Mouse (Mus musculus) hindbrain, embryonic 12.5 days (tissue): ENCODE data around the gene Ccdc57. TPM values are rescaled to one million over a fixed set of nuclear protein-coding genes. Genes with fewer than 3 reads are reported as not detected.

ENCODE experiments used
- ATAC-seq: fragments of 200-750 bp; cut with Nextera tagmentation; 2 replicates; pipeline ENCODE4 v1.8.0; 2017; ENCODE audit warnings: moderate TSS enrichment; ENCODE audit not compliant: low FRiP score
- H3K27ac ChIP-seq: fragments of 300-500 bp; sonication (generic); 2 replicates; pipeline ENCODE4 v1.5.1; 2016; ENCODE audit warnings: mild to moderate bottlenecking
- H3K27me3 ChIP-seq: fragments of 300-500 bp; sonication (generic); 2 replicates; pipeline ENCODE4 v1.6.1; 2016; ENCODE audit warnings: mild to moderate bottlenecking
- H3K36me3 ChIP-seq: fragments of 300-500 bp; sonication (generic); 2 replicates; pipeline ENCODE4 v1.6.1; 2016; ENCODE audit warnings: mild to moderate bottlenecking
- H3K4me1 ChIP-seq: fragments of 300-500 bp; sonication (generic); 2 replicates; pipeline ENCODE4 v1.6.1; 2016
- H3K4me2 ChIP-seq: fragments of 300-500 bp; sonication (generic); replicated peaks from 2 replicates; pipeline ENCODE4 v1.6.1; 2016; ENCODE audit warnings: mild to moderate bottlenecking
- H3K4me3 ChIP-seq: fragments of 300-500 bp; sonication (generic); 2 replicates; pipeline ENCODE4 v1.5.1; 2016; ENCODE audit warnings: mild to moderate bottlenecking
- H3K9ac ChIP-seq: fragments of 300-500 bp; sonication (generic); 2 replicates; pipeline ENCODE4 v1.6.1; 2016; ENCODE audit warnings: mild to moderate bottlenecking, moderate library complexity
- H3K9me3 ChIP-seq: fragments of 300-500 bp; sonication (generic); replicated peaks from 2 replicates; pipeline ENCODE4 v1.6.1; 2016; ENCODE audit warnings: mild to moderate bottlenecking
- WGBS: fragments of 180-500 bp; shearing (Covaris S2); methylation state at CpG from one replicate; pipeline ENCODE4 v1.1.7; 2016; 5-methylcytosine and 5-hydroxymethylcytosine counted together
- polyA plus RNA-seq: library from polyadenylated mRNA; unstranded; fragments of >200 nt; fragmentation: Nextera tagmentation; extraction: Ambion mirVana; gene quantifications from 2 replicates; pipeline ENCODE4 v1.2.1, GENCODE M21; 2016

Ccdc57 gene
- polyA plus RNA-seq, 1 experiment from 2014 or later, result 6.0 TPM

DNA sequence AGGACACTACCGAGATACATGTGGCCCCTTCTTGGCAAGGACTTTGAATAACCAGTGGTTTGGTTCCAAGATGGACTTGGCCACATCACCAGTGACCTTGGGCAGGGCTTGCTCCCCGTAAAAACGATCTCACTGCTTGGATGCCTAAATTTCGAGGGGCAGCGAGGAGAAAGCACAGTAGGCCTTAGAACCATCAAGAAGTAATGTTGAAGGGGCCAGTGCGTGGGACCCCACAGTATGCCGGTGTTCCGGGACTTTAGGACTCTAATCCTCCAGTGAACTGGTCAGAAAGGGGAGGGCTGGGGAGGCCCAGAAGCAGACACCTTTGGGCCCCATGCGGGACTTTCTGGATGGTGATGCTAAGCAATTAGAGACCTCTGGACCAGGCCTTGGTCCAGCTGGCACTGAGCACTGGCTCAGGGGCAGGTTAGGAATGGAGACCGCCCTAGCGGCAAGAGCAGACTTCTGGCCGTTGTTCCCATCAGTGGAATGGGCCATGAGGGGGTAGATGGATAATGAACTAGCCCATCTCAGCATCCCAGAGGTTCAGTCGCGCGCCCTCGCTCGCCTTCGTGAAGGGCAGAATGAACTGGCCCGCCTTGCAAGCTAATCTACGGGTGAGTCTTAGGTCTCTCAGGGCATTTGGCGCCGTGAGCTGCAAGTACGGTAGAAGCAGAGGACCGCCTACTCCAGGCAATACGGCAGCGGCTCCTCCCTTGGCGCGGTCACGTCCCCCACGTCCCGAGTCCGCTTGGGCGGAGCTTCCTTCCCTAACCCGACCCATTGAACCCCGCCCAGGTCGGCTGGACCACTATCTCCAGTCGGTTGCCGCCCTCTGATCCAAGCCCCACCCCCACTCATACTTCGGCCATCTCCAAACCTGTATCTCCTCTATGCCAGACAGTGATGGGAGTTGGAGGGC lies 17.9 kb upstream of the Ccdc57 start:
- Histone ChIP-seq H3K4me1 (peaks cover 36% of the 10 kb centered on the region), H3K9me3 (no peaks in the 10 kb centered on the region), H3K4me2 (peak overlapping the region; percentile 63), H3K36me3 (peaks cover 3% of the 10 kb centered on the region), H3K27ac (peak overlapping the region; percentile 30; the same call in 1 of the 2 replicates), H3K9ac (peak overlapping the region; percentile 49), H3K27me3 (peaks cover 29% of the 10 kb centered on the region), H3K4me3 (peak overlapping the region; percentile 41)
- WGBS, result 1% methylated on average over 39 of the region's 39 CpGs
- peak; percentile 78 for ATAC-seq

DNA sequence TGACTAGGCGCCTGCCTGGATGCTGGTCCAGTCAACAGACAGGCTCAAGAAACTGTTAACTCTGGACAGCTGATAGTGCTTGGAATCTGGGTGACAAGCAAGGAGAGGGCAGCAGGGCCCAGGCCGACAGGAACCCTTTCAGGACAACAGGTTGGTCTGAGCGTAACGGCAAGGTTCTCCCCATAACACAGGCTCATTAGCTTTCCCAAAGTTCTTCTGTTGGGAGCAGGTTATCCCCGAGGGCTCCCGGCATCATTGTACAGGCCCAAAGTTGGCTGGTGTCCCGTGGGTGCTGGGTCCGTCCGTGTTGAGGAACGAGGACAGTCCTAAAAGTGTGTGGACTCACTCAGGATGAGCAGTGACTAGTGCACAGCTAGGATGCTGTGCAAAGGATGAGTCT lies 17.2 kb upstream of the Ccdc57 start:
- 6% methylated on average over 10 of the region's 10 CpGs for WGBS
- Histone ChIP-seq H3K27ac (no peak overlapping the region), H3K9me3 (no peaks in the 10 kb centered on the region), H3K4me3 (peak overlapping the region; percentile 41), H3K9ac (no peak overlapping the region), H3K4me1 (peaks cover 36% of the 10 kb centered on the region), H3K4me2 (peak overlapping the region; percentile 63), H3K27me3 (peaks cover 29% of the 10 kb centered on the region), H3K36me3 (0 out of 2 replicates have a peak, but pooled peaks cover 3% of the 10 kb centered on the region)
- ATAC-seq, result no peak

DNA sequence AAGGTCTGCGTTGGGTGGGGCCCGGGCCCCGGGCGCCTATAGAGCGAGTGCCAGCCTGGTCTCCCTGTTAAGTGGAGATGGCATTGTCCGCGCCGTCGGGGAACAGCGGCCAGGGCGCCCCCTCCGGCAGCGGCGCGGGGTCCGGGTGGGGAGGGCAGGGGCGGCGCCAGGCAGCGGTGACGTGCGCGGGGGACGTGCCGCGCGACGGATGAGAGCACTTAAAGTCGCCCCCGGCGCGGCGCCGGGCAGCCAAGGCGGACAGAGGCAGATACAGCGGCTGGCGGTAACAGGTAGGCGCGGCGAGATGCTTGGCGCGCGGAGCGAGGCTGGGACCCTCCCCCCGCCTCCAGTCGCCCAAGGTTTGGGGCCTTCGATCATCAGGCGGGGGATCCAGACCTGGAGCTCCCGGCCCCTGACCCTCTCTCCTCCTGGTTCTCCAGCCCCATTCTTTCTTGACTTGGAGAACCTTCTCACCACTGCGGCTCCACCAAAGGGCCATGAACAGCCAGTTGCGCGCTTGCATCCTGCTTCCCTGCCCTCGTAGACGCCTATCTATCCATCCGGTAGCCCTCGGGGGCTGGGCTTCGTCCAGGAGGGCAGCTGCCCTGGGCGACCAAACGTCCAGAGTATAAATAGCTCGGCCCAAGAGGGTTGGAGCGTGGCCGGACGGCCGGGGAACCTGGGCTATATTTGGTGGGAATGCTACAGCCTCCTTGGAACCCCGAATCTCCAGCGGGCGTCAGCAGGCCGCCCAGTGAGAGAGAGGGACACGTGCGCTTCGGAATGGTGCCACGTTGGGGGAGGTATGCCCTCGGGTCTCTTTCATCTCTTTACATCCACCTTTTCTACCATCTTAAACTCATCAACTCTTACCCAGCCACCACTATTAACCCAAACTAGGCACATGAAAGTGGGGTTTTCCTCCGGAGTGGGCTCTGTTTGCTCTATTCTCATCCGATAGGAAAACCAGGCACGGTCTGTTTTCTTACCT lies 16.5 kb upstream of the Ccdc57 start:
- peaks cover 36% of the 10 kb centered on the region for H3K4me1 ChIP-seq
- ATAC-seq, result no peak
- H3K9me3 ChIP-seq, result no peaks in the 10 kb centered on the region
- peaks cover 29% of the 10 kb centered on the region for H3K27me3 ChIP-seq
- peak overlapping the region; percentile 41 for H3K4me3 ChIP-seq
- H3K4me2 ChIP-seq, result peak overlapping the region; percentile 63
- H3K27ac ChIP-seq, result no peak overlapping the region
- 1% methylated on average over 74 of the region's 75 CpGs for WGBS
- H3K36me3 ChIP-seq, result 0 out of 2 replicates have a peak, but pooled peaks cover 3% of the 10 kb centered on the region
- peak overlapping the region; percentile 53 for H3K9ac ChIP-seq

DNA sequence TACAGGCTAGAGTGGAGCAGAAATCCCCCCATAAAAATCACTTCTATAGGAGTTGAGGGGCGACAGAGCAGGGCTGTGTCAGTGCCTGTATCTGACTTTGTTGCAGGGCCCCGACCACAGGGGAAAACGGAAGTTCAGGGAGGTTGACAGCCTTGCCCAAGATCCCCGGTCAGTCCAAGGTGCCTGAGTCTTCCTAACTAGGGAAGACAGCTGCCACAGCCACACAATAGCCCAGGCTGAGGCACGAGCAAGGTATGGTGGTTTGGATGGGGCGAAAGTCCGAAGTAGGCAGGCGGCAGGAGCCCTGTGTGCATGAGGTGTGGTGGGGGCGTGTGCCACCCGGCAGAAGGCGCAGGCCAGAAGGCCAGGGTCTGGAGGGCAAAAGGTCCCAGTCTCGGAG lies 15.7 kb upstream of the Ccdc57 start, which contains the start of gene Slc16a3:
TSS of gene Slc16a3 (plus strand) at position 153 of the 400 bp plus-strand sequence.
- WGBS, result 33% methylated on average over 12 of the region's 12 CpGs

DNA sequence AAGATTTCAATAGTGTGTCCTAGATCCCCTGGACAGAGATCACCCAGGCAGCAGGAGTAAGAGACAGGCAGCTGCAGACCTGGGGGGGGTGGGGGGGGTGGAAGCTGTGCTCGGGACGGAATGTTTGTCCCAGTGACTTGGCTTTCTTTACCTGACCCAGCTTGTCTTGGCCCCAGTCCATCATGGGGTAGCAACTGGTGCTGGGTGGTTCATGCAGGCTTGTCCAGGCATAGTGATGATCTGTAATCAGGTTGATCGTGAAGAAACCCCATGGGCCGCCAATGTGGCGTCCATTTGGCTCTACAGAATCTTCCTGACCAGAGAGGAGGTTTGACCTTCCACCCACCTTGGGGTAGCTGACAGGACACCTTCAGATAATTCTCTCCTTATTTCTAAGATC lies 13.3 kb upstream of the Ccdc57 start:
- H3K27ac ChIP-seq, result no peak overlapping the region

More for the DNA sequence above, 15.7 kb upstream of the Ccdc57 start, which contains the start of gene Slc16a3:
- no peaks in the 10 kb centered on the region for H3K9me3 ChIP-seq
- ATAC-seq, result no peak
- H3K4me3 ChIP-seq, result peak within 1 kb of the TSS; percentile 41
- no peak within 1 kb of the TSS for H3K27ac ChIP-seq
- H3K9ac ChIP-seq, result peak within 1 kb of the TSS; percentile 53
- H3K4me1 ChIP-seq, result peaks cover 36% of the 10 kb centered on the region
- no peaks in the 10 kb centered on the region for H3K36me3 ChIP-seq
- peak within 1 kb of the TSS; percentile 63 for H3K4me2 ChIP-seq
- peaks cover 29% of the 10 kb centered on the region for H3K27me3 ChIP-seq

DNA sequence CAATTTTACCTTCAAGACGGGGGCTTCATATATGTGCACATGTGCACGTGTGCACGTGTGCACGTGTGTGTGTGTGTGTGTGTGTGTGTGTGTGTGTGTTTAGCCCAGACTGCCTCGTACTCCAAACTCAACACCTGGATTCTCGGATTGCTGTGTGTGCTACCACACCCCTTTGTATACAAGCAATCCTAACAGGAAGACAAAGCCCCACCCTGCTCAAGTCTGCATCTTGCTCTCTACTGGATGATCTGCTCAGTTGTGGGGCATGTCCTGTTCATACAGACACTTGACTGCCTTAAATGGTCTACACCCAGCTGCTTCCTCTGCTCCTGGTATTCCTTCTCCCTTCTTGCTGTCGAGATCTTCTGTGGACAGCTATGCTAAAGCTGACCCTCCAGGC lies 12.6 kb upstream of the Ccdc57 start:
- H3K27ac ChIP-seq, result no peak overlapping the region
- peaks cover 16% of the 10 kb centered on the region for H3K4me1 ChIP-seq
- ATAC-seq, result no peak
- no peak overlapping the region for H3K4me3 ChIP-seq
- H3K9ac ChIP-seq, result no peak overlapping the region
- WGBS, result 86% methylated on average over 7 of the region's 7 CpGs
- peaks cover 26% of the 10 kb centered on the region for H3K27me3 ChIP-seq
- H3K9me3 ChIP-seq, result no peaks in the 10 kb centered on the region
- H3K36me3 ChIP-seq, result no peaks in the 10 kb centered on the region
- no peak overlapping the region for H3K4me2 ChIP-seq

More for the DNA sequence above, 13.3 kb upstream of the Ccdc57 start:
- ATAC-seq, result no peak
- Histone ChIP-seq H3K4me2 (no peak overlapping the region), H3K9me3 (no peaks in the 10 kb centered on the region), H3K4me1 (peaks cover 21% of the 10 kb centered on the region), H3K9ac (no peak overlapping the region), H3K4me3 (no peak overlapping the region), H3K27me3 (peaks cover 29% of the 10 kb centered on the region), H3K36me3 (no peaks in the 10 kb centered on the region)
- 93% methylated on average over 5 of the region's 5 CpGs for WGBS

DNA sequence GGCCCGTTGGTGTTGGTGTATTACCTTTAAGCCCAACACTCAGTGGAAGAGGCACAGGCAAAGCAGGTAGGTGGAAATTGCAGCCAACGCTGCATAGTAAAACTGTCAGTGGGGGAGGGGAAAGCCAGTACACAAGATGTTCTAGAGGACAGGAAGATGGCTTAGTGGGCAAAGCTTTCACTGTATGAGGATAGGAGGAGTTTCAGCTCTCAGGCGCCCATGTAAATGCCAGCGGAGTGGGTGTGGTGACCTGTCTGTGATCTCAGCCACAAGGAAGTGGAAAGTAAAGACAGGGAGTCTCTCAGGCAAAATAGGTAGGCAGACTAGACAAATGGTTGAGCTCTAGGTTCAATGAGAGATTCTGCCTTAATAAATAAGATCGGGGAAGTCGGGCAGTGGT lies 8.3 kb upstream of the Ccdc57 start:
- 88% methylated on average over 6 of the region's 6 CpGs for WGBS
- Histone ChIP-seq H3K4me3 (no peak overlapping the region), H3K36me3 (no peaks in the 10 kb centered on the region), H3K4me2 (no peak overlapping the region), H3K4me1 (no peaks in the 10 kb centered on the region), H3K27ac (no peak overlapping the region), H3K9me3 (no peaks in the 10 kb centered on the region), H3K9ac (no peak overlapping the region), H3K27me3 (no peaks in the 10 kb centered on the region)
- no peak for ATAC-seq

DNA sequence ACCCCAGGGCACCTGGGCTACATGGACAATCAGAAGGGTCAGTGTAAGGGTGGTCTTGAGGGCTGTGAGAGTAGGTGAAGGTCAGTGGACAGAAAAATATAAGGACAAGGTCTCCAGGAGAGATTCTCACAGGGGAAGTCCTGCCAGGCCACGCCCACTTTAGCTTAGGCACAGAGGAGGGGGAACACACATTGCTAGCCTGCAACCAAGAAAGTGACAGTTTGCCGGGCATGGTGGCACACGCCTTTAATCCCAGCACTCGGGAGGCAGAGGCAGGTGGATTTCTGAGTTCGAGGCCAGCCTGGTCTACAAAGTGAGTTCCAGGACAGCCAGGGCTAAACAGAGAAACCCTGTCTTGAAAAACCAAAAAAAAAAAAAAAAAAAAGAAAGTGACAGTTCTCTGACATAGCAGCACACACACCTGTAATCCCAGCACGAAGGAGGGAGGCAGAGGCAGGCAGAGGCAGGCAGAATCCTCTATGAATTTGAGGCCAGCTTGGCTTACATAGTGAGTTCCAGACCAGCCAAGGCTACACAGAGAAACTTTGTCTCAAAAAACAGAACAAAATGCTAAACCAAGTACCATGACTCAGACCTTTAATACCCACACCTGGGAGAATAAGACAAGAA lies 7.2 kb upstream of the Ccdc57 start:
- Histone ChIP-seq H3K4me3 (no peak overlapping the region), H3K4me2 (no peak overlapping the region), H3K27me3 (no peaks in the 10 kb centered on the region), H3K9ac (no peak overlapping the region), H3K4me1 (no peaks in the 10 kb centered on the region), H3K27ac (no peak overlapping the region), H3K9me3 (no peaks in the 10 kb centered on the region), H3K36me3 (no peaks in the 10 kb centered on the region)
- no peak for ATAC-seq
- WGBS, result 61% methylated on average over 6 of the region's 6 CpGs

DNA sequence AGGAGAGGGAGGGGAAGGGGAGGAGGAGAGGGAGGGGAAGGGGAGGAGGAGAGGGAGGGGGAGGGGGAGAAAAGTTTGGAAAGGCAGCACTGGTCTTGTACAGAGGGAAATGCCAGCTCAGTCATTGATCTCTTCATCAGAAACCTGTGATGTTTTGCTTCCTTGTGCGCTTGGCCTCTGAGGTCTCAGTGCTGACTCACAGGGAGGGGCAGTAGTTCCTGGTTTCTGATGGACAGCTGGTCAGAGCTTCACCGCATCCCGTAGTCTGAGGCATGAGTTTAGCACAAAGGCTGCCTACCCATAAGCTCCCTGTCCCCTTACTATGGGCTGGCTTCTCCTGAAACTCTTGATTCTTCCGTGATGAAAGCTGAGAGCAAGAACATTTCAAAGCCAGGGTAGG lies 6.1 kb upstream of the Ccdc57 start:
- no peaks in the 10 kb centered on the region for H3K36me3 ChIP-seq
- WGBS, result 42% methylated on average over 4 of the region's 4 CpGs
- H3K27me3 ChIP-seq, result no peaks in the 10 kb centered on the region
- ATAC-seq, result no peak
- no peaks in the 10 kb centered on the region for H3K4me1 ChIP-seq
- no peak overlapping the region for H3K27ac ChIP-seq
- no peak overlapping the region for H3K9ac ChIP-seq
- H3K9me3 ChIP-seq, result no peaks in the 10 kb centered on the region
- no peak overlapping the region for H3K4me2 ChIP-seq
- no peak overlapping the region for H3K4me3 ChIP-seq

DNA sequence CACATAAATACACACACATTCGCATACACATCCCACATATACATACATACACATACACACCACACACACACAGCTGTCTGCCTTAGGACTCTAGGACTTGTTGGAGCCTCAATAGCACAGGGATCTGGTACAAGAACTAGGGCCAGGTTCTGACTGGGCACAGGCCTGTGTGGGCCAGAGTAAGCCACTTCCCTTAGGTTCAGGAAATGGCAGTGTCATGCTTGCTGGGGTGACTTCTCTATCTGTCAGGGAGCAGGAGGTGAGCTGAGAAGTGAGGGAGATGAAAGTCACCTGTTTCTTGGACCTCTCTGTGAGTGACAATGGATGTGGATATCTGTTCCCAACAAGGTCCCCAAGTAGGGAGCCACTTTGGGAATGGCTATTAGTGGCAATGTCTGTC lies 5.3 kb upstream of the Ccdc57 start:
- H3K9ac ChIP-seq, result no peak overlapping the region
- H3K27ac ChIP-seq, result no peak overlapping the region
- ATAC-seq, result no peak
- H3K27me3 ChIP-seq, result no peaks in the 10 kb centered on the region
- peaks cover 1% of the 10 kb centered on the region for H3K4me1 ChIP-seq
- H3K4me3 ChIP-seq, result no peak overlapping the region
- 92% methylated on average over 1 of the region's 1 CpGs for WGBS
- no peaks in the 10 kb centered on the region for H3K36me3 ChIP-seq
- H3K4me2 ChIP-seq, result no peak overlapping the region
- H3K9me3 ChIP-seq, result no peaks in the 10 kb centered on the region

DNA sequence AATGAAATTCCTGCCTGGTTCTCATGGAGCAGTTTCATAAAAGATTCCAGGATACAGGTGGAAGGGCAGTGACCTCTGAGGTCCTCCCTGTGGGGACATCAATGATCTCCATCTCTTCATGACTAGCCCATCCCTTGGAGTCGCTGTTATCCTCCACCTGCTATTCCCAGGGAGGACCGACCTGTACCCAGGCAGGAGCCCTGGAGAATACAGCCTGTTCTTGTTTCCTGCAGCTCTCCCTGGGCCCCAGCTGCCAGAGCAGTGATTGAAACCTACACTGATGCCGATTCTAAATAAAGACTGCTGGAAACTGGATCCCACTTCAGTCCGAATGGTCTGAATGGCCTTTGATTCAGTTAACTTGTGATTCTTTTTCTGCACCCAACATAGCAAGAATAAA lies 1.2 kb downstream of the Ccdc57 start:
- H3K27ac ChIP-seq, result no peak overlapping the region
- no peak overlapping the region for H3K9ac ChIP-seq
- H3K27me3 ChIP-seq, result no peaks in the 10 kb centered on the region
- no peaks in the 10 kb centered on the region for H3K36me3 ChIP-seq
- H3K4me3 ChIP-seq, result no peak overlapping the region
- peaks cover 3% of the 10 kb centered on the region for H3K4me1 ChIP-seq
- WGBS, result 92% methylated on average over 4 of the region's 4 CpGs
- no peak overlapping the region for H3K4me2 ChIP-seq
- H3K9me3 ChIP-seq, result no peaks in the 10 kb centered on the region
- ATAC-seq, result no peak
